Mouse (Mus musculus) neural tube, embryonic 12.5 days (tissue): ENCODE measurements around the gene Tex35. TPM values are rescaled to one million over a fixed set of nuclear protein-coding genes. Genes with fewer than 3 reads are reported as not detected.

Experiments
- ATAC-seq: fragments of 200-750 bp; cut with Nextera tagmentation; 2 replicates; pipeline ENCODE4 v1.8.0; 2017; ENCODE audit warnings: low read depth, mild to moderate bottlenecking, moderate TSS enrichment, moderate library complexity; ENCODE audit not compliant: low FRiP score
- H3K27ac ChIP-seq: fragments of 300-500 bp; sonication (generic); 2 replicates; pipeline ENCODE4 v1.5.1; 2016
- H3K27me3 ChIP-seq: fragments of 300-500 bp; sonication (generic); replicated peaks from 2 replicates; pipeline ENCODE4 v1.6.1; 2016; ENCODE audit warnings: mild to moderate bottlenecking
- H3K36me3 ChIP-seq: fragments of 300-500 bp; sonication (generic); 2 replicates; pipeline ENCODE4 v1.6.1; 2016; ENCODE audit warnings: mild to moderate bottlenecking
- H3K4me1 ChIP-seq: fragments of 300-500 bp; sonication (generic); 2 replicates; pipeline ENCODE4 v1.6.1; 2016
- H3K4me2 ChIP-seq: fragments of 300-500 bp; sonication (generic); replicated peaks from 2 replicates; pipeline ENCODE4 v1.6.1; 2016; ENCODE audit warnings: mild to moderate bottlenecking
- H3K4me3 ChIP-seq: fragments of 300-500 bp; sonication (generic); 2 replicates; pipeline ENCODE4 v1.5.1; 2016
- H3K9ac ChIP-seq: fragments of 300-500 bp; sonication (generic); 2 replicates; pipeline ENCODE4 v1.6.1; 2016; ENCODE audit warnings: mild to moderate bottlenecking
- H3K9me3 ChIP-seq: fragments of 300-500 bp; sonication (generic); 2 replicates; pipeline ENCODE4 v1.6.1; 2016; ENCODE audit warnings: mild to moderate bottlenecking
- WGBS: fragments of 180-500 bp; shearing (Covaris S2); methylation state at CpG from one replicate; pipeline ENCODE4 v1.1.7; 2016; 5-methylcytosine and 5-hydroxymethylcytosine counted together
- polyA plus RNA-seq: library from polyadenylated mRNA; unstranded; fragments of >200 nt; fragmentation: Nextera tagmentation; extraction: Ambion mirVana; gene quantifications from 2 replicates; pipeline ENCODE4 v1.2.1, GENCODE M21; 2016

Gene Tex35
- polyA plus RNA-seq, 1 experiment from 2014 or later = not detected

DNA sequence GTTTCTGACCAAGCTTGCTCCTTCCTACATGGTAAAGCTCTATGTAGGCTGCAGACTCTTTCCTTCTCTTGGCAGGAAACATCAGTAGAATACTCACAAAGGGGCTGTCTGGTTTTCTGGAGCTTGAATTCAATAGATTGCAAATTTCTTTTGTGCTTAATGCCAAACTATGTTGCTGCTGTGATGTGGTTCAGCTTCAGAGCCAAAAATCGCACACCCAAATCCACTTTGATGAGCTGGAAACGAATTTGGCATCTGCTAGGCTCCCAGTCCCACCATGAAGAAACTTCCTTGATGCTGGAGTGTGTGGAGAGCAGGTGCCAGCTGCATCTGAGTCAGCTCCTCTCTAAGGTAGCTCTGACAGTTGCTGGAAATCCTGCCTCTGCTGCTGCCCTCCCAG lies 6.0 kb upstream of the Tex35 start:
- no peak overlapping the region for H3K9ac ChIP-seq
- ATAC-seq = no peak
- H3K4me3 ChIP-seq = no peak overlapping the region
- H3K27me3 ChIP-seq = no peaks in the 10 kb centered on the region
- no peaks in the 10 kb centered on the region; the same call in 1 of the 2 replicates for H3K4me1 ChIP-seq
- H3K9me3 ChIP-seq = 0 out of 2 replicates have a peak, but pooled peaks cover 4% of the 10 kb centered on the region
- 83% methylated on average over 2 of the region's 2 CpGs for WGBS
- no peaks in the 10 kb centered on the region for H3K36me3 ChIP-seq
- no peak overlapping the region for H3K27ac ChIP-seq
- H3K4me2 ChIP-seq = no peak overlapping the region

DNA sequence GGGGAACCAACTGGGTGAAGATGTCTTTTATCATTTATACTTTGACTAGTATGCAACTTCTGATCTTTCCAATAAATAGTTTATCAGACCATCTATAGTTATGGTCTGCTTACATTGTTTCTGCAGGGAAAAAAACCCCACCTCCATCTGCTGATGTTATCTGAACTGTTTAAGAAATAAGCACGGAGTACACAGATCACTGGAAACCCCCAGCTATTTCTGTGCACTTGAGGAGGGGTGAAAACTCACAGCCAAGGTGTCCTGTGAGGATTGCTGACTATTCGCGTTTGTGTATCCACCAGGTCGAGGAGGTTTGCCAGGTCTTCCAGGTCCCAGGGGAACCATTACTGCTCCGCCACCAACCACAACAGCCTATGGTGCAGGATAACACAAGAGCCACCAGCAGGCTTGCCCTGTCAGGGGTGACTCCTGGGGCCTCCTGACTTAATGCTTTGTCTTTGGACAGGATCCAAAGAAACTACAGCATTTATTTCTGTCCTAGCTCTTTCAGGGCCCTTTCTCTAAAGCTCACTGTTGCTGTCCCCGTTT lies 1.9 kb upstream of the Tex35 start:
- Histone ChIP-seq H3K27ac (no peak overlapping the region), H3K4me1 (no peaks in the 10 kb centered on the region; the same call in 1 of the 2 replicates), H3K4me3 (no peak overlapping the region), H3K4me2 (no peak overlapping the region), H3K9ac (no peak overlapping the region), H3K36me3 (no peaks in the 10 kb centered on the region), H3K27me3 (no peaks in the 10 kb centered on the region), H3K9me3 (0 out of 2 replicates have a peak, but pooled peaks cover 4% of the 10 kb centered on the region)
- 77% methylated on average over 6 of the region's 6 CpGs for WGBS
- no peak for ATAC-seq

DNA sequence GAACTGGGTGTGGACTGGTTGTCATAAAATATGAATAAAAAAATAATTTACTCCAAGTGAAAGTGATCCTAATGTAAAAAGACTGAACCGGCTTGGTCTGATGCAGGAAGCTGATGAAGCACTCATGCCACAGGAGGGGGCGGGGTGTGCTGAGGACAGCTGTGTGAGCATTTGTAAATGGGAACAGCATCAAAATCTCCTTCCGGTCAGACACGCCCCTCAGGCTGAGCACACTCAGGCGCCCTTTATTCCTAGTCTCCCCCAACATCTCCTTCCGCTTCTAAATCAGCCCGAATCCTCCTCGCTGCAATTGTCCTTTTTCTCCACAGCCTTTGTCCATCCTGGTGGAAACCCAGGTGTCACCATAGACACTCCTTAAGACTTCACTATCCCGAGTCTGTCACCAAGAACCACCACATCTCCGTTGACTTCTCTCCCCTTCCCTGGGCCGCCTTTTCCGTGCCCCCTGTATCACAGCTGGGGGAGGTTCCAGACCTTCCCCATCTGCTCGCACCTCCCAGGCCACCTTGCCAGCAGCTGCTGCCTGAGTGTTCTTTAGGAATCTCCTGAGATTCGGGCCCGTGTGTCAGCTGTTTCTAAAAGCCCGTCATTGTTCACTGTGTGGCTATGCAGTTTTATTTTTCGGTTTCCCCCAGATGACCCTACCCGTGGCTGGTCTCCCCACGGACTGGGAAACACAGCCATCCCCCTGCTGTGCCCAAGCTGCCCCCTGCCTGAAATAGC lies 7.2 kb downstream of the Tex35 start:
- peak overlapping the region; percentile 56 for H3K4me2 ChIP-seq
- no peaks in the 10 kb centered on the region for H3K9me3 ChIP-seq
- no peaks in the 10 kb centered on the region for H3K27me3 ChIP-seq
- peaks cover 8% of the 10 kb centered on the region for H3K4me1 ChIP-seq
- H3K4me3 ChIP-seq = peak overlapping the region; percentile 8; the same call in 1 of the 2 replicates
- no peaks in the 10 kb centered on the region for H3K36me3 ChIP-seq
- peak overlapping the region; percentile 17; the same call in 1 of the 2 replicates for H3K27ac ChIP-seq
- H3K9ac ChIP-seq = peak overlapping the region; percentile 46; the same call in 1 of the 2 replicates
- ATAC-seq = peak; percentile 84
- WGBS = 14% methylated on average over 19 of the region's 19 CpGs

DNA sequence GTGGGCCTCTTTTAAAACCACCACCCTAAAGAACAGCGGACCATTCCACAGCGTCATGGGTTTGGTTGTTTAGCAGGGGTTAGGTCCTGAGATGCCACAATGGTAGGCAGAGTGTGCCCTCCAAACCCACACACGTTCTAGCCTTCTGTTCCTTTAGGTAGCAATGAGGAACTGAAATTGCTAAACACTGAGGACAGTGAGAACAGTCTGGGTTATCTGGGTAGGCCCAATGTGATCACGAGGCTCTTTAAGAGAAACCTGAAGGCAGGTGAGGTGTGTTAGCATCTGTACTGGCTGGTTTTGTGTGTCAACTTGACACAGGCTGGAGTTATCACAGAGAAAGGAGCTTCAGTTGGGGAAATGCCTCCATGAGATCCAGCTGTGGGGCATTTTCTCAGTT lies 12.9 kb downstream of the Tex35 start:
- no peak overlapping the region for H3K27ac ChIP-seq
- no peak overlapping the region for H3K9ac ChIP-seq
- H3K4me3 ChIP-seq = no peak overlapping the region
- H3K9me3 ChIP-seq = no peaks in the 10 kb centered on the region
- no peaks in the 10 kb centered on the region for H3K27me3 ChIP-seq
- H3K4me2 ChIP-seq = no peak overlapping the region
- 87% methylated on average over 4 of the region's 4 CpGs for WGBS
- H3K36me3 ChIP-seq = no peaks in the 10 kb centered on the region
- no peak for ATAC-seq
- no peaks in the 10 kb centered on the region for H3K4me1 ChIP-seq

DNA sequence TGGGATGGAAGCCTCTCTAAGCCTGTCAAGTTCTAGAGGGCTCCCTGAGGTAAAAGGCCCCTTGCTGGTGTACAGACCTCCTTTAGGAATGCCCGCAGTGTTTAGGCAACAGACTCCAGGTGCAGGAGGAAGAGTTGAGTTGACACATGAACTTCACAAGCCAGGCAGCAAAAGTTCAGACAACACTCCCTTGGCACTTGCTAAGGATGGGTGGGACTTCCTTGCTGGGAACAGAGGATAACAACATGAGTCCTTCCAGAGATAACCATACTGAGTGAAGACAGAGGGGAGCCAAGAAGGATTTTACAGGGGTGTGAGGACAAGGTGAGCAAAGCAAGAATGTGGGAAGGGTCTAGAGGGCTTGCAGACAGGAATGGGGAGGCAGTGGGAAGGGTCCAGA lies 15.9 kb downstream of the Tex35 start:
- WGBS = 85% methylated on average over 1 of the region's 1 CpGs
- no peak for ATAC-seq

DNA sequence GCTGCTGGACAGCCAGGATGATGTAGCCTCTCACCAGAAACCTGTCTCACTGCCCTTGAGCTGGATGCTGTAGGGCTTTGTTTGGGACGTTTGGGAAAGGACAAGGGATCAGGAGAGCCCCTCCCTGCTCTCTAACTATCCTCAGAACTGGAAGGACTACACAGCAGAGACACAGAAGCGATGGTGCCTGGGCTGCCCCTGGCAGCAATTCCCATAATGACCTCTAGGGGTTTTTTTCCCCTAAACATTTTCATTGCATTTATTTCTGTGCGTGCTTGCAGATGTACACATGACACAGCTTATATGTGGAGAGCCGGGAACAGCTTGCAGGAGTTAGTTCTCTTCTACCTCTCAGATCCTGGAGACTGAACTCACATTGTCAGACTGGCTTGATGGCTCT lies 16.3 kb downstream of the Tex35 start:
- no peak for ATAC-seq
- no peaks in the 10 kb centered on the region for H3K36me3 ChIP-seq
- H3K4me1 ChIP-seq = no peaks in the 10 kb centered on the region
- no peaks in the 10 kb centered on the region for H3K9me3 ChIP-seq
- no peak overlapping the region for H3K27ac ChIP-seq
- no peak overlapping the region for H3K9ac ChIP-seq
- no peak overlapping the region for H3K4me3 ChIP-seq
- 63% methylated on average over 4 of the region's 4 CpGs for WGBS
- no peak overlapping the region for H3K4me2 ChIP-seq
- no peaks in the 10 kb centered on the region for H3K27me3 ChIP-seq

More for the DNA sequence above, 15.9 kb downstream of the Tex35 start:
- no peak overlapping the region for H3K4me2 ChIP-seq
- no peak overlapping the region for H3K4me3 ChIP-seq
- H3K9me3 ChIP-seq = no peaks in the 10 kb centered on the region
- H3K27ac ChIP-seq = no peak overlapping the region
- no peaks in the 10 kb centered on the region for H3K36me3 ChIP-seq
- H3K27me3 ChIP-seq = no peaks in the 10 kb centered on the region
- no peak overlapping the region for H3K9ac ChIP-seq
- no peaks in the 10 kb centered on the region for H3K4me1 ChIP-seq

DNA sequence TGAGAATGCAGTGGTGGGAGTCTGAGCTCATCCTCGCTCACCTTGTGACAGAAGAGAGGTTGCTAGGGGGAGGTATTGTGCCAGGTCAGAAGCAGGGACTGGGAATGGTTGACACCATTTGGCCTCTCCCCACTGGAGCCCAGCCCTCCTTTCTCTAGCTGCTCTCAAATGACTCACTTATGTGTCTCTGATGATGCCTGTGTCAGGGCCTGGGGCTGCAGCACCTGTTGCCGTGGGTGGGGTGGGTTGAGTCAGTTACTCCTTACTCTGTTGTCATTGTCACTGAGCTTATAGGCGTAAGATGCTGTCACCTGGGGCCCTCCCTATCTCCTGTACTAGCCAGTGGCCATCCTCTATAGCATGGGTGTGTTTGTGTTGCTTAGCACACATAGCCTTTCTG lies 17.6 kb downstream of the Tex35 start:
- WGBS = 72% methylated on average over 3 of the region's 3 CpGs
- ATAC-seq = no peak

DNA sequence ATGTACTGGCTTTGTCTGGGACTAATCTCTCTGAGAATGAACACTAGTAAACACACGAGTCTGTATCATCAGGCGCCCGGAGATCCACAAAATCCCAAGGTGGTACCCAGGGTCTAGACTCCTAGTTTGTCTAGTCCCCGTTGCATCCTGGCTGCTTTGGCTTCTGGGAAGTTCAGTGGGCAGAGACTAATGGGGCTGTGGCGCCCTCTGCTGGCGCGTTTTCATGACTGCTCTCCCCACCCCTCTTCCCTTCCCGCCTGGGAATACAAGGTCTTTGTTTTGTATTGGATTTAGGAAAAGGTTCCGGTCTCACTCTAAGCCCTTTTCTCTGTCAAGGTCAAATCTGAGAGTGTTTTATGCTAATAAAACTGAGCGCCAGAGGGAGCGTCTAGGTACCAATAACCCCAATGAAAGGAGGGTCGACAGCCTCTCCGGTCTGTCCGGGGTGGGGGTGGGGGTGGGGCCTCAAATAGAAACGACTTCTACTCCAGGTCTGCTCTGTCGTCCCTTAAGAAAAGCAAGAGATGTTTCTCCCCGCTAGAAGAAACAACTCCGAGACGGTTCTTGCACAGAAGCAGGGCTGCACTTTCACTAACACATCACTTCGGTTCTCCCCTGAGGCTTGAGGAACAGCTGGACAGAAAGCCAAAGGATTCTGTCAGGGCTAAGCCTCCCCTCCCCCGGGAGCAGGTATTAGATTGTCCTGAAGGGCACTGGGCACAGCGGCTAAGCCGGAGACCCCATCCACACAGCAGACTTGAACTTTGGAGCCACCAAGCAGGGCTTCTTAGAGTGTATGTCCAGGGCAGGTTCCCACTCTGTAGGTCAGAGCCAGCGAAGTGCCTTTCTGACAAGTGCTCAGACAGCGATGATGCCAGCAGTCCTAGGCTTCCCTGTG lies 22.1 kb downstream of the Tex35 start:
- Histone ChIP-seq H3K4me3 (peak overlapping the region; percentile 33), H3K36me3 (no peaks in the 10 kb centered on the region), H3K9ac (peak overlapping the region; percentile 52), H3K27me3 (no peaks in the 10 kb centered on the region), H3K9me3 (no peaks in the 10 kb centered on the region), H3K4me1 (peaks cover 6% of the 10 kb centered on the region; the same call in 1 of the 2 replicates), H3K4me2 (peak overlapping the region; percentile 66), H3K27ac (no peak overlapping the region)
- peak; percentile 69 for ATAC-seq
- 11% methylated on average over 25 of the region's 25 CpGs for WGBS

More for the DNA sequence above, 17.6 kb downstream of the Tex35 start:
- H3K9me3 ChIP-seq = no peaks in the 10 kb centered on the region
- peaks cover 3% of the 10 kb centered on the region; the same call in 1 of the 2 replicates for H3K4me1 ChIP-seq
- H3K36me3 ChIP-seq = no peaks in the 10 kb centered on the region
- no peak overlapping the region for H3K9ac ChIP-seq
- no peaks in the 10 kb centered on the region for H3K27me3 ChIP-seq
- H3K4me2 ChIP-seq = no peak overlapping the region
- no peak overlapping the region for H3K4me3 ChIP-seq
- no peak overlapping the region for H3K27ac ChIP-seq

DNA sequence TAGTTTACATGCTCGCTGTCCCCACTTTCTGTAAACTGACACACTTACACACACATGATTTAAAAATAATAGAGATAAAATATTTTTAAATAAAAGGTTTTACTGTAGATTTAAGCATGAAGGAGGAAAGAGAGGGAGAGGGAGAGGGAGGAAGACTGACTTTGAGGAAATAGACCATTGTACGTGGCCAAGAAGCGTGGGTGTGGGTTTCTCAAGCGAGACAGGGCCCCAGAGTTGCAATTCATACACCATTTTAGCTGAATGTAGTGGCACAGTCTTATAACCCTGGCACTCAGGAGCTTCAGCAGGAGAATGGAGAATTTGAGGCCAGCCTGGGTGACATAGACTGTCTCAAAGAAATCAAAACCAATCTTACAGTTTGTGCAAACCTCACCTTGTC lies 25.5 kb downstream of the Tex35 start:
- no peak overlapping the region for H3K4me2 ChIP-seq
- H3K27ac ChIP-seq = no peak overlapping the region
- no peak for ATAC-seq
- H3K9me3 ChIP-seq = no peaks in the 10 kb centered on the region
- no peaks in the 10 kb centered on the region for H3K36me3 ChIP-seq
- no peaks in the 10 kb centered on the region for H3K27me3 ChIP-seq
- 95% methylated on average over 4 of the region's 4 CpGs for WGBS
- H3K4me1 ChIP-seq = peaks cover 11% of the 10 kb centered on the region
- no peak overlapping the region for H3K4me3 ChIP-seq
- H3K9ac ChIP-seq = no peak overlapping the region

DNA sequence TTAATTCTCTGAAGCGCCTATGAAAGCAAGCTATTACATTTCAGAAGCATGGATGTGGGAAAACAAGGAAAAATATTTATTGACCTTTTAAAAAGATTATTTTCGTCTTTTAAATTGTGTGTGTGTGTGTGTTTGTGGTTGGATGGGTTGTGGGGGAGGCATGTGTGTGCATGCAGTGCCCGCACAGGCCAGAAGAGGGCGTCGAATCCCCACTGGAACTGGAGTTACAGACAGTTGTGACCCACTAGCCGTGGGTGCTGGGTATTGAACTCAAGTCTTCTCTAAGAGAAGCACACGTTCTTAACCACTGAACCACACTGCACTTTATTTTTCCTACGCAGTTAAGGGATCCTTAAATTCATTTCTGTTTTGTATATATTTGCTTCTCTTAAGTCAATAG lies 26.5 kb downstream of the Tex35 start:
- no peak for ATAC-seq
- Histone ChIP-seq H3K4me1 (peaks cover 11% of the 10 kb centered on the region), H3K27me3 (no peaks in the 10 kb centered on the region), H3K9ac (no peak overlapping the region), H3K36me3 (no peaks in the 10 kb centered on the region), H3K4me3 (no peak overlapping the region), H3K27ac (no peak overlapping the region), H3K9me3 (no peaks in the 10 kb centered on the region), H3K4me2 (no peak overlapping the region)
- 63% methylated on average over 8 of the region's 8 CpGs for WGBS

DNA sequence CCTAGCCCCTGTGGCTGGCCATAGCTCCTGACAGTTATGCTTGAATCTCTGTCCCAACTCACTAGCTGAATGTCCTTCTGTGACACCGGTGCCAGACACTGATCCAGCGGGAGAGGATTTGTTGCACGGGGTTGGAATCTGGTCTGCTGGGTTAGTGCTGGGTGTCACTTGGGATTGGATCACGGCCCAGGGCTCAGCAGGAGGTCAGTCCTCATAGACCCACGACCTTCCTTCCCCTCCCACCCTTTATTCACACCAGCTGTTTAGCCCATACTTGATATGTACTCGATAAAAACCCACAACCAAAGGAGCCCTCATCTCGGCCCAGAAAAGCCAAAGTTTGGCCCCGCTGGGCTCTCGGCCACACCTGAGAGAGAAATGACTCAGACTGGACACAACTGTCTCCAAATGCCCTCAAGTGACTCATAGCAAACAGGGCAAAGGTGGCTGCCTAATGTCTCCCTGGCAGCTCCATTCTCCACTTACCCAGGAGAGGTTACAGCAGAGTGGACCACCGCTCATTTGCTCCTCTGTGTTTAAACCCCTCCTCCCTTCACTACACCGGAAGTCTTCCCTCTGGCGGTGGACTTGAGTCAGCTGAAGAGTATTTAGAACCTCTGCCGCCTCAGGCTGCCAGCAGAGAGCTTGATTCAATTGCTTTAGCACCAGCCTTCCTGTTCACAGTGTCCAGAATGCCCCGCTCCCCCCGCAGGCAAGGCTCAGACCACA lies 27.2 kb downstream of the Tex35 start:
- ATAC-seq = no peak
- no peak overlapping the region for H3K4me2 ChIP-seq
- H3K36me3 ChIP-seq = no peaks in the 10 kb centered on the region
- WGBS = 57% methylated on average over 15 of the region's 15 CpGs
- no peak overlapping the region for H3K9ac ChIP-seq
- H3K4me1 ChIP-seq = peaks cover 8% of the 10 kb centered on the region
- no peaks in the 10 kb centered on the region for H3K9me3 ChIP-seq
- no peak overlapping the region for H3K27ac ChIP-seq
- H3K27me3 ChIP-seq = no peaks in the 10 kb centered on the region
- H3K4me3 ChIP-seq = no peak overlapping the region
